Mouse (Mus musculus): ENCODE measurements around the gene Vmn1r76. TPM values are rescaled to one million over a fixed set of nuclear protein-coding genes. Genes with fewer than 3 reads are reported as not detected.

Gene Vmn1r76
- polyA plus RNA-seq (2014; fragmentation: Nextera tagmentation; extraction: Ambion mirVana) = not detected in 2 replicates

DNA sequence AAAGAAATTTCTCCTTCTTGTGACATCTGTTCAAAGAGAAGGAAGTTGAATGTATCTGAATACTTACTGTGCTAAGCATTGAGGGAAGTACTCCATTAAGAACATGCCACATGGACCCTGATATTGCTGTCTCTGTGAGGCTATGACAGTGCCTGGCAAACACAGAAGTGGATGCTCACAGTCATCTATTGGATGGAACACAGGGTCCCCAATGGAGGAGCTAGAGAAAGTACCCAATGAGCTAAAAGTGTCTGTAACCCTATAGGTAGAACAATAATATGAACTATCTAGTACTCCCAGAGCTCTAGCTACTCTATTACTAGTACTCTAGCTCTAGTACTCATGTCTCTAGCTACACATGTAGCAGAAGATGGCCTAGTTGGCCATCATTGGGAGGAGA, at the start of gene Vmn1r76:
Gene Vmn1r76, minus strand, starts transcription at position 101 of the 400 bp plus-strand sequence.
- H3K4me3 ChIP-seq (ENCODE audit: low read depth, low read length) = no peak within 1 kb of the TSS
- ATAC-seq (ENCODE audit: low read depth) = no peak
- no peak within 1 kb of the TSS for H3K4me2 ChIP-seq (ENCODE audit: low read depth, low read length)
- no peaks in the 10 kb centered on the region for H3K4me1 ChIP-seq (ENCODE audit: control insufficient read depth, insufficient read depth, low read length)
- no peaks in the 10 kb centered on the region for H3K9me3 ChIP-seq (ENCODE audit: control insufficient read depth, low read length)
- H3K27ac ChIP-seq (ENCODE audit: low read depth, low read length) = no peak within 1 kb of the TSS
- no peaks in the 10 kb centered on the region for H3K36me3 ChIP-seq (ENCODE audit: control insufficient read depth, insufficient read depth, low read length)
- no peaks in the 10 kb centered on the region for H3K27me3 ChIP-seq (ENCODE audit: control insufficient read depth, insufficient read depth, low read length)
- H3K9ac ChIP-seq (replicated peaks; ENCODE audit: low read depth, low read length) = no peak within 1 kb of the TSS

DNA sequence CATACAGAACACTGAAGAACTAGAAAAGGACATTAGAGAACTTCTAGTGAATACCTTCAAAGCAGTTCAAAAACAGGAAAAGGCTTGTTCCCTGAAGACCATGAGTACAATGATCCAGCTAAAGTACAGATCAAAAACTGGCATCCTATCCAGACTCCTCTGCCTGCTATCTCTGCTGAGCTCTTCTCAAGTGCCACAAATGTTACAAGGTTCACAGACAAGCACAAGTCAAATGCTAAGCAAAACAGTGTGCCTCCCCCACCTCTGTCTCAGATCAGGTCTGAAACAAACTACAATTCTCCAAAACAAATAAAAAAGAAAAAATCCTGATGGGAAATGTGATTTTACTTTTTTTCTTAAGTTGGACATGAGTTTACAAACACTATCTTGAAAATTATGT, 34.6 kb upstream of the Vmn1r76 start:
- H3K4me2 ChIP-seq (ENCODE audit: low read depth, low read length) = no peak overlapping the region
- H3K9ac ChIP-seq (replicated peaks; ENCODE audit: low read depth, low read length) = no peak overlapping the region
- no peak overlapping the region for H3K27ac ChIP-seq (ENCODE audit: low read depth, low read length)
- no peaks in the 10 kb centered on the region for H3K27me3 ChIP-seq (ENCODE audit: control insufficient read depth, insufficient read depth, low read length)
- no peak for ATAC-seq (ENCODE audit: low read depth)
- H3K4me1 ChIP-seq (ENCODE audit: control insufficient read depth, insufficient read depth, low read length) = no peaks in the 10 kb centered on the region
- H3K4me3 ChIP-seq (ENCODE audit: low read depth, low read length) = no peak overlapping the region
- 0 out of 2 replicates have a peak, but pooled peaks cover 4% of the 10 kb centered on the region for H3K9me3 ChIP-seq (ENCODE audit: control insufficient read depth, low read length)
- H3K36me3 ChIP-seq (ENCODE audit: control insufficient read depth, insufficient read depth, low read length) = no peaks in the 10 kb centered on the region

DNA sequence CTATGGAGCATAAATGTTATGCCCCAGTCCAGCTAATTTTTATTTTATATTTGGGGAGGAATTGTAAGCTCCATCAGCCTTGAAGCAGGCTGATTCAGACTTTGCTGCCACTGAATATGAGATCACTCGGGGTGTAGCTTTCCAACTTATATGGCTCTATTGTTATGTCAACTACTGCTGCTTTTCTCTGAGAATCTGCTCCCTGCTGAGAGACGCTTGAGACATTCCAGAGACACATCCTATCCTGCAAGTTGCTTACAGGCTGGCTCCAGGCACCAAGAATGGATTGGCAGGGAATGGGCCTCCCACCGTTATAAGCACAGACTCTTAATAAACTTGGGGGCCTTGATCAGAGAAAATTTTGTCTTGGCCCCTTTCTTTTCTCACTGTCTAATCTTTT, 10.0 kb upstream of the Vmn1r76 start:
- Histone ChIP-seq H3K9me3 (ENCODE audit: control insufficient read depth, low read length) (no peaks in the 10 kb centered on the region), H3K36me3 (ENCODE audit: control insufficient read depth, insufficient read depth, low read length) (no peaks in the 10 kb centered on the region), H3K27ac (ENCODE audit: low read depth, low read length) (no peak overlapping the region), H3K27me3 (ENCODE audit: control insufficient read depth, insufficient read depth, low read length) (no peaks in the 10 kb centered on the region), H3K4me2 (ENCODE audit: low read depth, low read length) (no peak overlapping the region), H3K4me1 (ENCODE audit: control insufficient read depth, insufficient read depth, low read length) (no peaks in the 10 kb centered on the region), H3K4me3 (ENCODE audit: low read depth, low read length) (no peak overlapping the region), H3K9ac (replicated peaks; ENCODE audit: low read depth, low read length) (no peak overlapping the region)
- no peak for ATAC-seq (ENCODE audit: low read depth)
- WGBS = 61% methylated on average over 3 of the region's 3 CpGs

DNA sequence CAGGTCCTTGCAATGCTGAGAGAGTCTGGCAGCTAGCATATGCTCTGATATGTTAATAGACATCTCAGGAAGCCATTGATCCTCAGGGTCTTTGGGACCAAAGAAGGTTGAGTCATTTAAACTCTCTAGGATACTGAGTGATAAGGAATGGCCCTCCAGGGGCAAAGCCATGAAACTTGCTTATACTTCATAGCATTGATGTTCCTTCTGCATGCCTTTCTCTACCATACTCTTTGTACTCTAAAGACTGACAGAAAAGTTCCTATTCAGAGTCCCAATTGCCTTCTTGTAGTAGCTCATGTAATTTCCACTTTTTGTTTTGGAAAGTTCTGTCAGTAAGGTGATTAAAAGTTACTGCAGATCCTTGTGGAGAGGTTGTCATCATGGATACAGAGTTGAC, 63.7 kb downstream of the Vmn1r76 start, which contains the start of gene Vmn1r75:
Gene Vmn1r75, plus strand, starts transcription at position 301 of the 400 bp plus-strand sequence.
- H3K27ac ChIP-seq (ENCODE audit: low read depth, low read length) = no peak within 1 kb of the TSS
- H3K27me3 ChIP-seq (ENCODE audit: control insufficient read depth, insufficient read depth, low read length) = no peaks in the 10 kb centered on the region

More for the DNA sequence above, 63.7 kb downstream of the Vmn1r76 start, which contains the start of gene Vmn1r75:
- no peak within 1 kb of the TSS for H3K9ac ChIP-seq (replicated peaks; ENCODE audit: low read depth, low read length)
- no peak within 1 kb of the TSS for H3K4me3 ChIP-seq (ENCODE audit: low read depth, low read length)
- H3K36me3 ChIP-seq (ENCODE audit: control insufficient read depth, insufficient read depth, low read length) = no peaks in the 10 kb centered on the region
- peaks cover 7% of the 10 kb centered on the region for H3K9me3 ChIP-seq (ENCODE audit: control insufficient read depth, low read length)
- no peak within 1 kb of the TSS for H3K4me2 ChIP-seq (ENCODE audit: low read depth, low read length)
- H3K4me1 ChIP-seq (ENCODE audit: control insufficient read depth, insufficient read depth, low read length) = no peaks in the 10 kb centered on the region
- ATAC-seq (ENCODE audit: low read depth) = no peak

Other genes with a start within 250 kb of the Vmn1r76 start
- gene Vmn1r73, start 207.9 kb downstream of the Vmn1r76 start, polyA plus RNA-seq (2014; fragmentation: Nextera tagmentation; extraction: Ambion mirVana) = not detected in 2 replicates
- not detected in 2 replicates for gene Vmn1r74, start 104.2 kb downstream of the Vmn1r76 start, polyA plus RNA-seq (2014; fragmentation: Nextera tagmentation; extraction: Ambion mirVana)
- gene Vmn1r75, start 63.6 kb downstream of the Vmn1r76 start, polyA plus RNA-seq (2014; fragmentation: Nextera tagmentation; extraction: Ambion mirVana) = not detected in 2 replicates
- not detected in 2 replicates for gene Vmn1r77, start 98.5 kb upstream of the Vmn1r76 start, polyA plus RNA-seq (2014; fragmentation: Nextera tagmentation; extraction: Ambion mirVana)
- gene Vmn1r78, start 212.0 kb upstream of the Vmn1r76 start, polyA plus RNA-seq (2014; fragmentation: Nextera tagmentation; extraction: Ambion mirVana) = not detected in 2 replicates
- not detected in 2 replicates for gene Vmn1r79, start 233.1 kb upstream of the Vmn1r76 start, polyA plus RNA-seq (2014; fragmentation: Nextera tagmentation; extraction: Ambion mirVana)